Mouse (Mus musculus) heart, embryonic 11.5 days (tissue): ENCODE data around the gene Arhgef3. TPM values are rescaled to one million over a fixed set of nuclear protein-coding genes. Genes with fewer than 3 reads are reported as not detected.

Source experiments
- ATAC-seq: fragments of 200-750 bp; cut with Nextera tagmentation; replicated peaks from 2 replicates; pipeline ENCODE4 v1.8.0; 2017; ENCODE audit warnings: moderate library complexity; ENCODE audit not compliant: insufficient number of reproducible peaks, low FRiP score, low TSS enrichment
- H3K27ac ChIP-seq: fragments of 300-500 bp; sonication (generic); 2 replicates; pipeline ENCODE4 v1.5.1; 2014; ENCODE audit warnings: mild to moderate bottlenecking, low read depth, low read length
- H3K27me3 ChIP-seq: fragments of 300-500 bp; sonication (generic); 2 replicates; pipeline ENCODE4 v1.6.1; 2014; ENCODE audit warnings: mild to moderate bottlenecking, low read length, mixed read lengths; ENCODE audit not compliant: control insufficient read depth, insufficient read depth
- H3K36me3 ChIP-seq: fragments of 300-500 bp; sonication (generic); 2 replicates; pipeline ENCODE4 v1.6.1; 2014; ENCODE audit warnings: mild to moderate bottlenecking, low read length, moderate library complexity, mixed read lengths; ENCODE audit not compliant: control insufficient read depth, insufficient read depth
- H3K4me1 ChIP-seq: fragments of 300-500 bp; sonication (generic); 2 replicates; pipeline ENCODE4 v1.6.1; 2014; ENCODE audit warnings: low read length; ENCODE audit not compliant: control insufficient read depth, insufficient read depth
- H3K4me2 ChIP-seq: fragments of 300-500 bp; sonication (generic); 2 replicates; pipeline ENCODE4 v1.6.1; 2014; ENCODE audit warnings: mild to moderate bottlenecking, moderate library complexity
- H3K4me3 ChIP-seq: fragments of 300-500 bp; sonication (generic); 2 replicates; pipeline ENCODE4 v1.5.1; 2014; ENCODE audit warnings: low read depth, low read length
- H3K9ac ChIP-seq: fragments of 300-500 bp; sonication (generic); 2 replicates; pipeline ENCODE4 v1.6.1; 2014; ENCODE audit warnings: mild to moderate bottlenecking, low read depth, low read length, moderate library complexity
- H3K9me3 ChIP-seq: fragments of 300-500 bp; sonication (generic); replicated peaks from 2 replicates; pipeline ENCODE4 v1.6.1; 2016; ENCODE audit warnings: low read length; ENCODE audit not compliant: control insufficient read depth
- WGBS: fragments of 180-500 bp; shearing (Covaris S2); extraction: QIAGEN DNeasy Blood & Tissue Kit; methylation state at CpG from one replicate; pipeline ENCODE4 v1.1.7; 2014; ENCODE audit not compliant: insufficient replicate concordance; 5-methylcytosine and 5-hydroxymethylcytosine counted together
- polyA plus RNA-seq: library from polyadenylated mRNA; unstranded; fragments of >200 nt; fragmentation: Nextera tagmentation; extraction: Ambion mirVana; gene quantifications from 2 replicates; pipeline ENCODE4 v1.2.1, GENCODE M21; 2014

The Arhgef3 gene
- polyA plus RNA-seq, 1 experiment from 2014 or later = 10.1 TPM

- Histone ChIP-seq H3K9ac (no peak overlapping the region), H3K27me3 (peaks cover 1% of the 10 kb centered on the region; the same call in 1 of the 2 replicates), H3K4me1 (no peaks in the 10 kb centered on the region), H3K4me3 (no peak overlapping the region), H3K36me3 (no peaks in the 10 kb centered on the region), H3K4me2 (no peak overlapping the region), H3K9me3 (no peaks in the 10 kb centered on the region), H3K27ac (no peak overlapping the region)
- WGBS = 95% methylated on average over 3 of the region's 3 CpGs
- no peak for ATAC-seq
Observed at GRCm38 (mm10) chr14:27328952-27329351, 214.3 kb downstream of the Arhgef3 start.

DNA sequence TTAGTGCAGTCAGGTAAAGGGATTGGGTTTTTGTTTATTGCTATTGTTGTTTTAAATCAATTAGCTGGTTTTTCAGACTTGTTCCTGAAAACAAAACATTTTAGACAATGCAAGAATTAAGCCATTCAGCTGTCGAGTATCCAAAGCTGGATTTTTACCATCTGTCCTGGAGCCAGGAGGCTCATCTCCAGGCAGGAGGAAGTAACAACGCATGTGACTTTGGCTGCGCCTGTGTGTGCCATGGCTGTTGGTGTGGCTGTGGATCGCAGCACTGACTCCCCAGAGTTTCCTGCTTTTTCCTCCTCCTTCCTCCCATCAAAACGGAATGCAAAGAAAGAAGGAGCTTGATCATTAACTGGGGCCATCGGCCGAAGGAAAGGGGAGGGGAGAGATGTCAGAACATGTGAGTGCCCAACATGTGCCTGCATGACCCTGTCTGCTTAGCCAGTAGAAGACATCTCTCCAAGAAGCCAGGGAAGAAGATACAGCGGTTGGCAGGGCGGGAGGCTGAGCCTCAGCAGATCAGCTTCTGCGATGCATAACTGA lies 216.9 kb downstream of the Arhgef3 start:
- no peak overlapping the region for H3K9ac ChIP-seq
- H3K4me1 ChIP-seq = no peaks in the 10 kb centered on the region
- WGBS = 66% methylated on average over 10 of the region's 10 CpGs
- no peak overlapping the region for H3K27ac ChIP-seq
- H3K4me2 ChIP-seq = no peak overlapping the region
- no peaks in the 10 kb centered on the region for H3K9me3 ChIP-seq
- H3K36me3 ChIP-seq = no peaks in the 10 kb centered on the region
- H3K27me3 ChIP-seq = peaks cover 3% of the 10 kb centered on the region; the same call in 1 of the 2 replicates
- no peak for ATAC-seq
- H3K4me3 ChIP-seq = no peak overlapping the region

- H3K4me3 ChIP-seq = no peak overlapping the region
- H3K27me3 ChIP-seq = peaks cover 6% of the 10 kb centered on the region; the same call in 1 of the 2 replicates
- H3K9ac ChIP-seq = no peak overlapping the region
- 48% methylated on average over 4 of the region's 4 CpGs for WGBS
- H3K4me1 ChIP-seq = no peaks in the 10 kb centered on the region
- H3K9me3 ChIP-seq = no peaks in the 10 kb centered on the region
- no peak overlapping the region for H3K4me2 ChIP-seq
- H3K36me3 ChIP-seq = no peaks in the 10 kb centered on the region
- no peak for ATAC-seq
- H3K27ac ChIP-seq = no peak overlapping the region
Observed at GRCm38 (mm10) chr14:27332359-27332987, 217.8 kb downstream of the Arhgef3 start.

DNA sequence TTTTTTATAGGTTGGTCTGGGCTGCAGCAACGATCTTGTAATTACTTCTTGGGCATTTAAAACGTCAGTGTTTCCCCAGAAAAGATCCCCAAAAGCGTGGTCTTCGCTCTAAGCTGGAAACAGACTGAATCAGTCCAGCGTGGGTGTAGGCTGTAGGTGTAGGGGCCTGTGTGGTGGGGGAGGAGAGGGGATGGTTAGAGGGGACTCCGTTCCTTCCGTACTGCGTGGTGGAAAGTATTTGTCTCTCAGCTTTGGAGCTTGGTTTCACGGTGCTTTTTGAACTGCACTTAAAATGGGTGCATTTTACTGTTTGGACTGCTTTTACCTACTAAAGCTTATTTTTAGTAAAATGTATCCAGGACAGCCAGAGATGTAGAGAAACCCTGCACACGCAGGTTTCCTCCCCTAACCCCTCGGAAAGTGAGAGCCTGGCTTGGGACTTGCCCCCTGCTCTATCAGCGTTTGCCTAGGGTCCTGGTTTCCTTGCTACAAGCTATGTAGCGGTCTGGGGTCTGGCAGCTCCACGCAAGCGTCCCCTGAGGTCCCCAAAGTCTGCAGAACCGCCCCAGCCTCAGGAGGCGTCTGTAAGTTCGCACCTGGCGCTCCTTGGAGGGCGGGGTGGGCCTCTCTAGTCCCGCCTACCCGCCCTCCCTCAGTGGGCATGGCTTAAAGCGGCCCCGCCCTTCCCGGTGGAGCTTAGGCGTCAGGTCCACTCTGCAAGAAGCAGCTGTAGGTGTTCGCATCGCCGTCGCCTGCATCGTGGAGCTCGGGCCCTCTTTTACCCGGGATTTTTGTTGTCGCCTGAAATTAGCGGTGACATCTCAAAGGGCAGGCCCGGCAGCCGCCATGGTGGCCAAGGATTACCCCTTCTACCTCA lies 220.9 kb downstream of the Arhgef3 start:
- H3K27ac ChIP-seq = no peak overlapping the region
- peak overlapping the region; percentile 47 for H3K4me3 ChIP-seq
- no peaks in the 10 kb centered on the region; the same call in 1 of the 2 replicates for H3K4me1 ChIP-seq
- 2% methylated on average over 37 of the region's 37 CpGs for WGBS
- no peaks in the 10 kb centered on the region for H3K9me3 ChIP-seq
- ATAC-seq = peak; percentile 90
- no peaks in the 10 kb centered on the region for H3K36me3 ChIP-seq
- H3K9ac ChIP-seq = peak overlapping the region; percentile 65
- H3K27me3 ChIP-seq = peaks cover 6% of the 10 kb centered on the region; the same call in 1 of the 2 replicates
- H3K4me2 ChIP-seq = peak overlapping the region; percentile 81

DNA sequence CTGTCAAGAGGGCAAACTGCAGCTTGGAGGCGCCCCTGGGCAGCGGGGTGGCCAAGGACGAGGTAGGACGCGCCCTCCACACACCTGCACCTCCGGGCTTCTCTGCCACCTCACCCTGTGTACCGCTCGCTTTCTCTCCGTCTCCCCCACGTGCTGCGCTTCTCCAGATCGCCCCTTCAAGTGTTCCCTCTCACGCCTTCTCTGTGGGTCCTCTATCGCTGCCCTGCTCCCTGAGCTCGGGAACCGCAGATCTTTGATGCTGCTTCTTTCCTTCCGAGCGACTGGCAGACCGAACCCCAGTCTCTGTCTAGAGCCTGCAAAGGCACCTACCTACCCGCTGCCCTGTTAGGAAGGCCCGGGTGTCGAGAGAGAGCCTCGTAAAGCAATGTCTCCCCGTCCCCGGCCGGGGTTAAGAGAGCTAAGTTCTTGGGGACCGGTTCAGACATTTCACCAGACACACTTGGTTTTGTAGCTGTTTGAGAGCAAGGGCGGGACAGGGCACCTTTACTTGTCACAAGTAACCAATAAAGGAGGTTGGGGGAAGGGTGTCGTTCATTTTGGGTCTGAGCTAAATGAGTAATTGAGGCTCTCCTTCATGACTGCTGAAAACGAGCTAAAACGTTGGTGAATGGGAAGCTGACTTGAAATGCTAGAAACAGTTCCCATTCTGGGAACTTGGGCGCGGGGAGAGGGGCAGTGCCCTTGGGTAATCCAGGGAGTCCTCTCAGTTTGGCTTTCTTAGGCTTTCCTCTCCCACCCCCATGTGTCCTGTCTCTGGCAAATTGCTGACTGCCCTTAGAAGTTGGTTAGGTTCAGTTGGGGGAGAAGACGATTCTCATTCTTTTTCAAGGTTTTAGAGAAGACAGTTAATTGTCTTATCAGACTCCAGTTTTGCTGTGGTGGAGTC lies 221.8 kb downstream of the Arhgef3 start:
- no peak overlapping the region for H3K27ac ChIP-seq
- peak overlapping the region; percentile 65 for H3K9ac ChIP-seq
- peaks cover 6% of the 10 kb centered on the region for H3K4me1 ChIP-seq
- peaks cover 6% of the 10 kb centered on the region; the same call in 1 of the 2 replicates for H3K27me3 ChIP-seq
- peak overlapping the region; percentile 47 for H3K4me3 ChIP-seq
- H3K9me3 ChIP-seq = no peaks in the 10 kb centered on the region
- peak overlapping the region; percentile 81 for H3K4me2 ChIP-seq
- WGBS = 4% methylated on average over 34 of the region's 34 CpGs
- no peaks in the 10 kb centered on the region for H3K36me3 ChIP-seq
- ATAC-seq = peak; percentile 50; the same call in 1 of the 2 replicates

DNA sequence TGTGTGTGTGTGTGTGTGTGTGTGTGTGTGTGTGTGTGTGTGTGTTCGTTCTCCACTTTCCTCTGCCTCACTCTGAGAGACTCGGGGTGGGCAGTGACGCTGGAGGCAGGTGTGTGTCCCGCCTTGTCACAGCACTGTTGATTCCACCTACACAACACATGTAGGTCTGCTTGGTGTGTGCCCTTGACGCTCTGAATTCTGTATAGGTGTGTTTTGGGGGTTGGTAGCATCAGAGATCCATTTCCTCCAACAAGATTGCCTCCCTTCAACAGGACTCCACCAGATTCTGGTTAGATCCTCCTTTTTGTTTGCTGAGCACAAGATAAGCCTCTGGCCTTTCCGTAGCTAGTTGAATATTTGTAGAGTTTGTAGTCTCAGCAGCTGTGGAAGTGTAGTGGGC lies 222.5 kb downstream of the Arhgef3 start:
- Histone ChIP-seq H3K4me2 (peak overlapping the region; percentile 81), H3K4me1 (peaks cover 10% of the 10 kb centered on the region), H3K9ac (no peak overlapping the region), H3K4me3 (peak overlapping the region; percentile 47), H3K36me3 (no peaks in the 10 kb centered on the region), H3K9me3 (no peaks in the 10 kb centered on the region), H3K27me3 (peaks cover 6% of the 10 kb centered on the region; the same call in 1 of the 2 replicates), H3K27ac (no peak overlapping the region)
- 56% methylated on average over 6 of the region's 6 CpGs for WGBS
- ATAC-seq = no peak

GRCm38 (mm10) chr14:27338034-27338708 lies 223.5 kb downstream of the Arhgef3 start:
- no peak overlapping the region for H3K4me2 ChIP-seq
- no peak overlapping the region for H3K4me3 ChIP-seq
- no peaks in the 10 kb centered on the region for H3K9me3 ChIP-seq
- no peaks in the 10 kb centered on the region for H3K36me3 ChIP-seq
- no peak for ATAC-seq
- H3K27ac ChIP-seq = no peak overlapping the region
- peaks cover 6% of the 10 kb centered on the region; the same call in 1 of the 2 replicates for H3K27me3 ChIP-seq
- no peak overlapping the region for H3K9ac ChIP-seq
- 33% methylated on average over 12 of the region's 12 CpGs for WGBS
- peaks cover 10% of the 10 kb centered on the region for H3K4me1 ChIP-seq
